Mouse (Mus musculus) G1E (cell line): ENCODE measurements around the gene AW549877. TPM values are rescaled to one million over a fixed set of nuclear protein-coding genes. Genes with fewer than 3 reads are reported as not detected.

Experiments
- ATAC-seq: 2 replicates; pipeline ENCODE4 v1.8.0; 2016; ENCODE audit warnings: mild to moderate bottlenecking; ENCODE audit not compliant: insufficient number of reproducible peaks, poor library complexity, low FRiP score, severe bottlenecking; ENCODE audit errors: extremely low read depth
- DNase-seq: peaks from one replicate; pipeline ENCODE4 v3.0.0; 2012; ENCODE audit warnings: low spot score
- H3K27me3 ChIP-seq: 2 replicates; pipeline ENCODE4 v1.6.1; 2012; ENCODE audit warnings: mild to moderate bottlenecking, low read length, inconsistent platforms; ENCODE audit not compliant: insufficient read depth
- H3K36me3 ChIP-seq: replicated peaks from 2 replicates; pipeline ENCODE3; 2012; ENCODE audit warnings: mild to moderate bottlenecking, inconsistent platforms
- H3K4me1 ChIP-seq: 2 replicates; pipeline ENCODE4 v1.6.1; 2012; ENCODE audit warnings: low read depth, low read length, inconsistent platforms, mixed read lengths; ENCODE audit not compliant: insufficient read depth
- H3K4me3 ChIP-seq: 2 replicates; pipeline ENCODE4 v1.5.1; 2012; ENCODE audit warnings: low read depth, mild to moderate bottlenecking, inconsistent platforms, low read length, moderate library complexity, mixed read lengths
- H3K9me3 ChIP-seq: replicated peaks from 2 replicates; pipeline ENCODE4 v1.6.1; 2012; ENCODE audit warnings: inconsistent platforms
- CTCF ChIP-seq: IDR thresholded peaks from 2 replicates; pipeline ENCODE4 v1.5.1; 2012; ENCODE audit warnings: low read depth, low read length, inconsistent platforms, mixed read lengths
- GATA1 ChIP-seq: IDR thresholded peaks from 2 replicates; pipeline ENCODE4 v1.6.1; 2012; ENCODE audit warnings: borderline replicate concordance, low read length, inconsistent platforms, mixed read lengths
- GATA2 ChIP-seq: IDR thresholded peaks from 2 replicates; pipeline ENCODE4 v1.6.1; 2012; ENCODE audit warnings: low read depth, low read length, inconsistent platforms, borderline replicate concordance
- POLR2AphosphoS5 ChIP-seq: IDR thresholded peaks from 2 replicates; pipeline ENCODE4 v1.6.1; 2012; ENCODE audit warnings: low read depth, low read length, inconsistent platforms; ENCODE audit not compliant: insufficient replicate concordance
- TAL1 ChIP-seq: conservative IDR thresholded peaks from 2 replicates; pipeline ENCODE4 v1.6.1; 2012; ENCODE audit warnings: low read depth, low read length, inconsistent platforms, mixed read lengths
- polyA plus RNA-seq: library from polyadenylated mRNA; stranded (reverse); fragments of >175 nt; gene quantifications from 2 replicates; pipeline ENCODE4 v1.2.3, GENCODE M21; 2012
- total RNA-seq, 2 experiments: library from RNA; stranded (forward) in 1 of 2; stranded (reverse) in 1 of 2; fragments of 200-1000 nt in 1 of 2; fragments of >200 nt in 1 of 2; fragmentation: Nextera tagmentation in 1 of 2; gene quantifications; 2 replicates each; pipeline ENCODE4 v1.2.3; 2014 to 2017

Gene AW549877
- total RNA-seq (2014; fragmentation: Nextera tagmentation) (97.1 and 110 TPM in 2 replicates), total RNA-seq (2017) (25.4 and 30.9 TPM in 2 replicates), polyA plus RNA-seq (1.4 and 1.8 TPM in 2 replicates)

GRCm38 (mm10) chr15:3995448-3996266 is at the start of gene AW549877:
Gene AW549877 (minus strand): TSS chr15:3995744.
- H3K4me3 ChIP-seq, result peak within 1 kb of the TSS; percentile 88
- ATAC-seq (peak; percentile 98), DNase-seq (peak; percentile 94)
- no peaks in the 10 kb centered on the region for H3K9me3 ChIP-seq
- peaks cover 17% of the 10 kb centered on the region for H3K36me3 ChIP-seq
- no peaks in the 10 kb centered on the region for H3K27me3 ChIP-seq
- peaks cover 13% of the 10 kb centered on the region for H3K4me1 ChIP-seq
- no peak for TF ChIP-seq GATA1
- no peak for TF ChIP-seq TAL1
- no peak for TF ChIP-seq CTCF
- no peak for TF ChIP-seq POLR2AphosphoS5
- TF ChIP-seq GATA2, result no peak

- no peaks in the 10 kb centered on the region for H3K9me3 ChIP-seq
- ATAC-seq (peak; percentile 40; the same call in 1 of the 2 replicates), DNase-seq (peak; percentile 11)
- no peak overlapping the region for H3K4me3 ChIP-seq
- H3K36me3 ChIP-seq, result no peaks in the 10 kb centered on the region
- no peaks in the 10 kb centered on the region; the same call in 1 of the 2 replicates for H3K27me3 ChIP-seq
- H3K4me1 ChIP-seq, result peaks cover 3% of the 10 kb centered on the region; the same call in 1 of the 2 replicates
- no peak for TF ChIP-seq GATA2
- no peak for TF ChIP-seq GATA1
- TF ChIP-seq POLR2AphosphoS5, result no peak
- 0 out of 2 replicates have a peak, but pooled peaks have one; percentile 24 for TF ChIP-seq CTCF
Observed at GRCm38 (mm10) chr15:4043032-4043471, 47.5 kb upstream of the AW549877 start.

- Histone ChIP-seq H3K27me3 (no peaks in the 10 kb centered on the region; the same call in 1 of the 2 replicates), H3K36me3 (no peaks in the 10 kb centered on the region), H3K4me3 (no peak overlapping the region), H3K4me1 (peaks cover 3% of the 10 kb centered on the region; the same call in 1 of the 2 replicates), H3K9me3 (no peaks in the 10 kb centered on the region)
- ATAC-seq, result no peak
- no peak for DNase-seq
- no peak for TF ChIP-seq POLR2AphosphoS5
Observed at GRCm38 (mm10) chr15:4042423-4042822, 46.9 kb upstream of the AW549877 start.

GRCm38 (mm10) chr15:4033168-4034004 is 37.8 kb upstream of the AW549877 start:
- no peak for DNase-seq
- H3K4me1 ChIP-seq, result no peaks in the 10 kb centered on the region
- no peaks in the 10 kb centered on the region for H3K27me3 ChIP-seq
- ATAC-seq, result no peak
- no peaks in the 10 kb centered on the region for H3K9me3 ChIP-seq
- H3K4me3 ChIP-seq, result no peak overlapping the region
- no peaks in the 10 kb centered on the region for H3K36me3 ChIP-seq
- no peak for TF ChIP-seq POLR2AphosphoS5
- no peak for TF ChIP-seq CTCF
- no peak for TF ChIP-seq GATA1
- no peak for TF ChIP-seq TAL1
- TF ChIP-seq GATA2, result no peak

GRCm38 (mm10) chr15:4028960-4029359 is 33.4 kb upstream of the AW549877 start:
- no peak for DNase-seq
- Histone ChIP-seq H3K27me3 (peaks cover 15% of the 10 kb centered on the region), H3K9me3 (no peaks in the 10 kb centered on the region), H3K36me3 (no peaks in the 10 kb centered on the region), H3K4me3 (no peak overlapping the region), H3K4me1 (peaks cover 15% of the 10 kb centered on the region)
- TF ChIP-seq GATA2, result no peak
- TF ChIP-seq CTCF, result no peak
- TF ChIP-seq TAL1, result no peak
- TF ChIP-seq POLR2AphosphoS5, result no peak
- TF ChIP-seq GATA1, result no peak
- no peak for ATAC-seq

GRCm38 (mm10) chr15:4028411-4028700 is 32.8 kb upstream of the AW549877 start:
- Histone ChIP-seq H3K27me3 (peaks cover 15% of the 10 kb centered on the region), H3K9me3 (no peaks in the 10 kb centered on the region), H3K4me3 (no peak overlapping the region), H3K4me1 (peaks cover 15% of the 10 kb centered on the region), H3K36me3 (no peaks in the 10 kb centered on the region)
- TF ChIP-seq CTCF, result no peak
- TF ChIP-seq POLR2AphosphoS5, result no peak
- no peak for TF ChIP-seq TAL1
- no peak for TF ChIP-seq GATA2
- no peak for TF ChIP-seq GATA1
- no peak for DNase-seq
- no peak for ATAC-seq
